Mouse (Mus musculus) heart, embryonic 11.5 days (tissue): ENCODE measurements at regions not wholly inside any gene's neighbourhood (a gene's known extent, or its start where the extent isn't known, plus 50 kb on each side); places are given as distances from the start of the nearest gene placed in this dataset.

Experiments
- ATAC-seq: fragments of 200-750 bp; cut with Nextera tagmentation; replicated peaks from 2 replicates; pipeline ENCODE4 v1.8.0; 2017; ENCODE audit warnings: moderate library complexity; ENCODE audit not compliant: insufficient number of reproducible peaks, low FRiP score, low TSS enrichment
- H3K27ac ChIP-seq: fragments of 300-500 bp; sonication (generic); 2 replicates; pipeline ENCODE4 v1.5.1; 2014; ENCODE audit warnings: mild to moderate bottlenecking, low read depth, low read length
- H3K27me3 ChIP-seq: fragments of 300-500 bp; sonication (generic); 2 replicates; pipeline ENCODE4 v1.6.1; 2014; ENCODE audit warnings: mild to moderate bottlenecking, low read length, mixed read lengths; ENCODE audit not compliant: control insufficient read depth, insufficient read depth
- H3K36me3 ChIP-seq: fragments of 300-500 bp; sonication (generic); 2 replicates; pipeline ENCODE4 v1.6.1; 2014; ENCODE audit warnings: mild to moderate bottlenecking, low read length, moderate library complexity, mixed read lengths; ENCODE audit not compliant: control insufficient read depth, insufficient read depth
- H3K4me1 ChIP-seq: fragments of 300-500 bp; sonication (generic); 2 replicates; pipeline ENCODE4 v1.6.1; 2014; ENCODE audit warnings: low read length; ENCODE audit not compliant: control insufficient read depth, insufficient read depth
- H3K4me2 ChIP-seq: fragments of 300-500 bp; sonication (generic); 2 replicates; pipeline ENCODE4 v1.6.1; 2014; ENCODE audit warnings: mild to moderate bottlenecking, moderate library complexity
- H3K4me3 ChIP-seq: fragments of 300-500 bp; sonication (generic); 2 replicates; pipeline ENCODE4 v1.5.1; 2014; ENCODE audit warnings: low read depth, low read length
- H3K9ac ChIP-seq: fragments of 300-500 bp; sonication (generic); 2 replicates; pipeline ENCODE4 v1.6.1; 2014; ENCODE audit warnings: mild to moderate bottlenecking, low read depth, low read length, moderate library complexity
- H3K9me3 ChIP-seq: fragments of 300-500 bp; sonication (generic); replicated peaks from 2 replicates; pipeline ENCODE4 v1.6.1; 2016; ENCODE audit warnings: low read length; ENCODE audit not compliant: control insufficient read depth
- WGBS: fragments of 180-500 bp; shearing (Covaris S2); extraction: QIAGEN DNeasy Blood & Tissue Kit; methylation state at CpG from one replicate; pipeline ENCODE4 v1.1.7; 2014; ENCODE audit not compliant: insufficient replicate concordance; 5-methylcytosine and 5-hydroxymethylcytosine counted together

- no peaks in the 10 kb centered on the region for H3K36me3 ChIP-seq
- ATAC-seq = no peak
These were observed 52.4 kb upstream of the Olfr291 start for GRCm38 (mm10) chr7:84800966-84801365.

GRCm38 (mm10) chr7:84794655-84795054 lies 58.7 kb upstream of the Olfr291 start:
- WGBS = 3% methylated on average over 1 of the region's 1 CpGs

More at GRCm38 (mm10) chr7:84800966-84801365, 52.4 kb upstream of the Olfr291 start:
- Histone ChIP-seq H3K4me1 (no peaks in the 10 kb centered on the region), H3K9ac (no peak overlapping the region), H3K27ac (no peak overlapping the region), H3K27me3 (no peaks in the 10 kb centered on the region), H3K9me3 (no peaks in the 10 kb centered on the region), H3K4me2 (no peak overlapping the region), H3K4me3 (no peak overlapping the region)
- WGBS = 31% methylated on average over 12 of the region's 12 CpGs

DNA sequence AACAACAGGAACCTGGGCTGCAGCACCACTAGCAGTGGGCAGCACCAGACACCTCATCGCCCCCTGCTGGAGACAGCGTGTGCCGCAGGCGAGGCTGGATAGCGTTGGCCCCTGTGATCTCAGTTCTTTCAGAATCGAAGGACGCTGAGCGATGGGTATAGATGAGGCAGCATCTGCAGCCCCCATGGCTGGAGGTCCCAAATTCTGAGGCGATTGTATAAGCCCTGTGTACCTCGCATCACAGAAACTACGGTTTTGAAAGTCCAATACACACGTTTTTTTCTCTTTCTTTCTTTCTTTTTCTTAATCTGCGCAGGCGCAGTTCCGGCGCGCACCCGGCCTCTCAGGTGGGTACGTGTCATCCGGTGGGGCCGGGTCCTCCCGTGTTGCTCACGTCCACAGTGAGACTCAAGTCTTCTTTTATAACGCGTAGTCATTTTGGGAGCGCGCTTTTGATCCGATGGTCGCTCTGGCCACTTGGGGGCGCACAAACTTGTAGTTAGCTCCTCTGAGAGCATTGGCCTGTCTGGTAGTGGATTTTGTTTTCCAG lies 74.0 kb upstream of the Olfr291 start:
- ATAC-seq = peak; percentile 88
- under 1% methylated on average over 30 of the region's 30 CpGs for WGBS

More at GRCm38 (mm10) chr7:84794655-84795054, 58.7 kb upstream of the Olfr291 start:
- no peak for ATAC-seq
- Histone ChIP-seq H3K4me1 (no peaks in the 10 kb centered on the region), H3K27me3 (no peaks in the 10 kb centered on the region), H3K36me3 (no peaks in the 10 kb centered on the region), H3K27ac (no peak overlapping the region), H3K4me3 (no peak overlapping the region), H3K4me2 (no peak overlapping the region), H3K9ac (no peak overlapping the region), H3K9me3 (no peaks in the 10 kb centered on the region)

DNA sequence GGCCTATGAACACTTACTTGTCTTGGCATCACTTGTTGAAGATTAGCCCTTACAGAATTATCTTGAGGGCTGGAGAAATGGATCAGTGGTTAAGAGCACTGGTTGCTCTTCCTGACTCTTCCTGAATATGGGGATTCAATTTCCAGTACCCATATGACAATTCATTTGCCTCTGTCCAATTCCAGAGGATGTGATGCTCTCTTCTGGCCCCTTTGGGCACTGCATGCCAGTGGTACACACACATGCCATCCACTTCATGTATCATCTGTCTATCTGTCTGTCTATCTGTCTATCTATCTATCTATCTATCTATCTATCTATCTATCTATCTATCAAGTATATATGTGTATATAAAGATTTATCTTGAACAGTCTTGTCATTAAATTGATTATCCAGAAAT lies 75.7 kb upstream of the Olfr291 start:
- Histone ChIP-seq H3K4me3 (no peak overlapping the region), H3K4me2 (no peak overlapping the region), H3K36me3 (no peaks in the 10 kb centered on the region), H3K27ac (no peak overlapping the region), H3K4me1 (no peaks in the 10 kb centered on the region), H3K9ac (no peak overlapping the region), H3K9me3 (no peaks in the 10 kb centered on the region), H3K27me3 (no peaks in the 10 kb centered on the region)
- ATAC-seq = no peak

More for the DNA sequence above, 74.0 kb upstream of the Olfr291 start:
- H3K9ac ChIP-seq = peak overlapping the region; percentile 68
- H3K9me3 ChIP-seq = no peaks in the 10 kb centered on the region
- no peak overlapping the region for H3K27ac ChIP-seq
- H3K4me3 ChIP-seq = peak overlapping the region; percentile 62
- H3K27me3 ChIP-seq = no peaks in the 10 kb centered on the region
- no peaks in the 10 kb centered on the region for H3K4me1 ChIP-seq
- peak overlapping the region; percentile 76 for H3K4me2 ChIP-seq
- no peaks in the 10 kb centered on the region for H3K36me3 ChIP-seq

DNA sequence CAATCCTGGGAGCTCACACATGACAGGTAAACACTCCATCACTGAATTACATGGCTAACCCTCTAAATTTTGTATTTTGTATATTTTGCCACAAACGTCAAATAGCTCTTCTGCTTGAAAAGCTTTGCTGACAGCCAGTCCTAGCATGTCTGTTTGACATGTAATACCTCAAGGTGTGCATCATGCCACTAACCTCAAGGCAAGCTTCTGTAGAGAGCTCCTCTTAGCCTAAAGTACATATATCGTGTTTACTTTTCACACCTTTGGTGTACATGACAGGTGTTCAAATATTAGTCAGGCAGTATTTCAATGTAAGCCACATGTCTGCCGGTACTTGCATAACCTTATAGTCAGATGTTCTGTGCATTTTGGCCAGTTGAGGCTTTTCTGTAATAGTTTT lies 66.5 kb upstream of the Zfand6 start:
- Histone ChIP-seq H3K4me3 (no peak overlapping the region), H3K4me1 (no peaks in the 10 kb centered on the region), H3K9ac (no peak overlapping the region), H3K36me3 (no peaks in the 10 kb centered on the region), H3K9me3 (no peaks in the 10 kb centered on the region), H3K4me2 (no peak overlapping the region), H3K27ac (no peak overlapping the region), H3K27me3 (no peaks in the 10 kb centered on the region)
- WGBS = 72% methylated on average over 3 of the region's 3 CpGs
- ATAC-seq = no peak

DNA sequence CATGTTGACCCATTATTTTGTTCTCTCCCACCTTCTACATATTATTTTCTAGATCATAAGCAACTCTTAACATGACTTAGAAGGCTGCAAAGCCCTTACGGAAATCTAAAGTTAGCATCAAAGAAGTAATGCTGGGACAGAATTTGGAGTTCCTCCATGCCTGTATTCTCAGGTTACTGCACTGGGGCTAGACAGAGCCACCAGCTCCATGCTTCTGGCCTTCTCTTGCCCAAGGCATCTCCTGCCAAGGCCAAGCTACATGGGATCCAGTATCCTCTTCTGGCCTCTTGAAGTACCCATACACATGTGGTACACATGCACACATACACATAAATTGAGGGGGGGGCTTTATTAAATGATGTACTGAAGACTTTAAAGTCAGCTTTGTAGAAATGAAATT lies 63.6 kb upstream of the Zfand6 start:
- no peak for ATAC-seq
- Histone ChIP-seq H3K27me3 (no peaks in the 10 kb centered on the region), H3K4me2 (no peak overlapping the region), H3K4me1 (no peaks in the 10 kb centered on the region), H3K9ac (no peak overlapping the region), H3K36me3 (no peaks in the 10 kb centered on the region), H3K9me3 (no peaks in the 10 kb centered on the region), H3K4me3 (no peak overlapping the region), H3K27ac (no peak overlapping the region)
- WGBS = 79% methylated on average over 1 of the region's 1 CpGs

DNA sequence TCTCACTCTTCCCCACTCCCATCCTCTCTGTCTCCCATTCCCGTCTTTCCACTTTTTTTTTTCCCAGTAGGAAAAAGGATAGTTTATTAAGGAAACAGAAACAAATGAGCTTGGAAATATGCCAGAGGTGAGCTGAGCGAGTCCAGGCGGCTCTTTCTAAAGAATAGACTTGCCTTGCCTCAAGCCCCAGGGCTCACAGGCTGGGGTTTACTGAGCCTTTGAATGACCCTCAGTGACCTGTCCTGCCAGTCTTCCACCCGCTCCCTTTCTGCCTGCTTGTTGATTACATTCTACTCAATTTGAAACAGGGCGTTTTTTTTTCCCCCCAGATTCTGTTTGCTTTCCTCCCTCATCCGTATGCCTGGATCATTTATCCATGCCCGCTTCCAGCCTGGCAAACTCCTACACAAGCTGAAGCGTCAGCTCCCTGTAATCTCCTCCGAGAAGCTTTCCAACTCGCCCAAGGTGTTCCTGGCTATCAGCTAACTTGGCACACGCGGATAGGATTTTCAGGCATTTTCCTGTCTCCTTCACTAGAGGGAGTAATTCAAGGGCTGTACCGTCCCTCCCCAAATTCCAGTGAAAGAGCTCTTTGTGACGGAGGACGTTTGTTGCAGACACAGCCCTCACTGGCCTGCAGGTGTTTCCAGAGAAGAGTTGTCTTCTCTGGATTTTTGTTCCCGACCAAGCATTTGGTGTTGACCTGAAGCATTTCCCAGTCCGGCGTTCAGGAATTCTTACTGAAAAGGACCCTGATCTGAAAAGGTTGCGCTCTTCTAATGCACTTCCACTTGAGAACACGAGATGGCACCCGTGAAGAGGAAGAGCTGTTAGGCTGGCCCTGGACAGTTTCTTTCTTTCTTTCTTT lies 59.9 kb upstream of the Zfand6 start:
- Histone ChIP-seq H3K9me3 (no peaks in the 10 kb centered on the region), H3K27ac (no peak overlapping the region), H3K36me3 (no peaks in the 10 kb centered on the region), H3K4me2 (peak overlapping the region; percentile 72), H3K27me3 (no peaks in the 10 kb centered on the region), H3K4me1 (no peaks in the 10 kb centered on the region), H3K4me3 (peak overlapping the region; percentile 52), H3K9ac (peak overlapping the region; percentile 59)
- ATAC-seq = no peak
- 5% methylated on average over 21 of the region's 21 CpGs for WGBS

DNA sequence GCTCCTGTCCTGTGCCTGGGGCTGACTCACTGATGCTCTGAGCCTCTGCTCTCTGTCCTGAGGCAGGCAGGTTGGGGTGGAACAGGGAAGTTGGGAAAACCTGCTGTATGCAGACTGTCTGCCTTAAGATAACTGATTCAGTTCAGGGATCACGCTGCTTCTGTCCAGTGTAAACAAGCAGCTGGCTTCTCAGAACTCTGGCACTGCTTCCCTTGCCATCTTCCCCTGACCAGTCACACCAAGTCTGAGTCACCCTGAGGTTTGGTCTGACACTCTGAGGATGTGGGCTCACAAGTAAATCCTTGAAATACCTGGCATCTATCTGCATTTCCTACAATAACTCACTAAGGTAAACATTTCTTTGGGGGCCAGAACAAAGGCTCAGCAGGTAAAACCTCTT lies 58.1 kb upstream of the Zfand6 start:
- ATAC-seq = no peak
- H3K27me3 ChIP-seq = no peaks in the 10 kb centered on the region

More for the DNA sequence above, 58.1 kb upstream of the Zfand6 start:
- no peak overlapping the region for H3K4me2 ChIP-seq
- H3K4me3 ChIP-seq = no peak overlapping the region
- H3K9ac ChIP-seq = no peak overlapping the region
- H3K36me3 ChIP-seq = no peaks in the 10 kb centered on the region
- H3K27ac ChIP-seq = no peak overlapping the region
- H3K4me1 ChIP-seq = no peaks in the 10 kb centered on the region
- no peaks in the 10 kb centered on the region for H3K9me3 ChIP-seq
- WGBS = 40% methylated on average over 1 of the region's 1 CpGs
